Mouse (Mus musculus) yolk sac, embryonic 10.5 days (tissue): ENCODE data around the gene Proser3.

Source experiments
- DNase-seq: peaks from one replicate; pipeline ENCODE4 v3.0.0-alpha.2; 2017; ENCODE audit warnings: low spot score

Proser3 gene

GRCm38 (mm10) chr7:30552102-30553020, at the start of gene Proser3, which contains the start of gene Hspb6:
Proser3 (minus strand) TSS chr7:30552299.
Hspb6 (plus strand) TSS chr7:30552178.
- DNase-seq = peak; percentile 99

- no peak for DNase-seq
Observed at GRCm38 (mm10) chr7:30600651-30601050, 48.6 kb upstream of the Proser3 start.

GRCm38 (mm10) chr7:30599933-30600353, 47.8 kb upstream of the Proser3 start:
- DNase-seq = peak; percentile 85

GRCm38 (mm10) chr7:30598786-30599185, 46.7 kb upstream of the Proser3 start, which contains the start of gene Zbtb32:
Zbtb32 (minus strand) TSS chr7:30598909.
- no peak for DNase-seq

GRCm38 (mm10) chr7:30596811-30597210, 44.7 kb upstream of the Proser3 start:
- DNase-seq = no peak

GRCm38 (mm10) chr7:30596093-30596492, 44.0 kb upstream of the Proser3 start:
- DNase-seq = no peak

- DNase-seq = no peak
Observed at GRCm38 (mm10) chr7:30594510-30595024, 42.5 kb upstream of the Proser3 start.

GRCm38 (mm10) chr7:30593579-30594509, 41.7 kb upstream of the Proser3 start:
- no peak for DNase-seq

GRCm38 (mm10) chr7:30592772-30593423, 40.8 kb upstream of the Proser3 start:
- no peak for DNase-seq

- DNase-seq = no peak
Observed at GRCm38 (mm10) chr7:30591605-30591951, 39.5 kb upstream of the Proser3 start.

GRCm38 (mm10) chr7:30590927-30591604, 39.0 kb upstream of the Proser3 start:
- no peak for DNase-seq

GRCm38 (mm10) chr7:30589435-30590301, 37.6 kb upstream of the Proser3 start:
- peak; percentile 90 for DNase-seq

- peak; percentile 98 for DNase-seq
Observed at GRCm38 (mm10) chr7:30588676-30589434, 36.8 kb upstream of the Proser3 start, which contains the start of gene Kmt2b. Kmt2b (minus strand) TSS chr7:30588726.

- DNase-seq = peak; percentile 66
Observed at GRCm38 (mm10) chr7:30587842-30588667, 36.0 kb upstream of the Proser3 start.

- no peak for DNase-seq
Observed at GRCm38 (mm10) chr7:30586455-30587020, 34.4 kb upstream of the Proser3 start.

- DNase-seq = no peak
Observed at GRCm38 (mm10) chr7:30585170-30585569, 33.1 kb upstream of the Proser3 start.

- no peak for DNase-seq
Observed at GRCm38 (mm10) chr7:30584339-30584738, 32.2 kb upstream of the Proser3 start.

- DNase-seq = no peak
Observed at GRCm38 (mm10) chr7:30581547-30581946, 29.4 kb upstream of the Proser3 start.
